Mouse (Mus musculus) G1E (cell line): Measurements from ENCODE around the gene Dkk2.

Experiments used
- CTCF ChIP-seq: IDR thresholded peaks from 2 replicates; pipeline ENCODE4 v1.5.1; 2012; ENCODE audit warnings: low read depth, low read length, inconsistent platforms, mixed read lengths
- GATA1 ChIP-seq: IDR thresholded peaks from 2 replicates; pipeline ENCODE4 v1.6.1; 2012; ENCODE audit warnings: borderline replicate concordance, low read length, inconsistent platforms, mixed read lengths
- TAL1 ChIP-seq: conservative IDR thresholded peaks from 2 replicates; pipeline ENCODE4 v1.6.1; 2012; ENCODE audit warnings: low read depth, low read length, inconsistent platforms, mixed read lengths

GRCm38 (mm10) chr3:132085823-132086350 lies 795 bp downstream of the Dkk2 start:
- TF ChIP-seq GATA1 (no peak), CTCF (no peak), TAL1 (no peak)
